Mouse (Mus musculus) lung, postnatal 14 days (tissue): ENCODE measurements at regions not wholly inside any gene's neighbourhood (a gene's known extent, or its start where the extent isn't known, plus 50 kb on each side); places are given as distances from the start of the nearest gene placed in this dataset.

Experiments used
- DNase-seq: peaks from one replicate; pipeline ENCODE4 v3.0.0; 2021

- DNase-seq: no peak
Measured at GRCm38 (mm10) chr1:34740891-34741290, 102.0 kb downstream of the Fam168b start.

GRCm38 (mm10) chr1:34742234-34742633, 100.6 kb downstream of the Fam168b start:
- DNase-seq: no peak

GRCm38 (mm10) chr1:34745881-34746280, 97.0 kb downstream of the Fam168b start:
- DNase-seq: no peak

- DNase-seq: no peak
Measured at GRCm38 (mm10) chr1:34749161-34750040, 93.5 kb downstream of the Fam168b start.

GRCm38 (mm10) chr1:34750061-34751054, 92.5 kb downstream of the Fam168b start:
- DNase-seq: no peak

- DNase-seq: no peak
Measured at GRCm38 (mm10) chr1:34751128-34751527, 91.7 kb downstream of the Fam168b start.

GRCm38 (mm10) chr1:34753581-34753980, 89.3 kb downstream of the Fam168b start:
- no peak for DNase-seq

GRCm38 (mm10) chr1:34760547-34760946, 82.3 kb downstream of the Fam168b start:
- no peak for DNase-seq

- DNase-seq: no peak
Measured at GRCm38 (mm10) chr1:34761436-34761835, 81.4 kb downstream of the Fam168b start.

GRCm38 (mm10) chr1:34761870-34762269, 81.0 kb downstream of the Fam168b start:
- no peak for DNase-seq
